Mouse (Mus musculus) neural tube, embryonic 15.5 days (tissue): ENCODE measurements around the gene Rasal3. TPM values are rescaled to one million over a fixed set of nuclear protein-coding genes. Genes with fewer than 3 reads are reported as not detected.

Source experiments
- ATAC-seq: fragments of 200-750 bp; cut with Nextera tagmentation; 2 replicates; pipeline ENCODE4 v1.8.0; 2017; ENCODE audit warnings: mild to moderate bottlenecking, moderate TSS enrichment, moderate library complexity; ENCODE audit not compliant: low FRiP score
- H3K27ac ChIP-seq: fragments of 300-500 bp; sonication (generic); replicated peaks from 2 replicates; pipeline ENCODE4 v1.5.1; 2015; ENCODE audit warnings: mild to moderate bottlenecking, inconsistent platforms
- H3K27me3 ChIP-seq: fragments of 300-500 bp; sonication (generic); replicated peaks from 2 replicates; pipeline ENCODE4 v1.6.1; 2015; ENCODE audit warnings: inconsistent platforms
- H3K36me3 ChIP-seq: fragments of 300-500 bp; sonication (generic); 2 replicates; pipeline ENCODE4 v1.6.1; 2015; ENCODE audit warnings: inconsistent platforms
- H3K4me1 ChIP-seq: fragments of 300-500 bp; sonication (generic); 2 replicates; pipeline ENCODE4 v1.6.1; 2015; ENCODE audit warnings: inconsistent platforms
- H3K4me2 ChIP-seq: fragments of 300-500 bp; sonication (generic); 2 replicates; pipeline ENCODE4 v1.6.1; 2015; ENCODE audit warnings: inconsistent platforms, mild to moderate bottlenecking, moderate library complexity
- H3K4me3 ChIP-seq: fragments of 300-500 bp; sonication (generic); replicated peaks from 2 replicates; pipeline ENCODE4 v1.5.1; 2015; ENCODE audit warnings: mild to moderate bottlenecking, inconsistent platforms
- H3K9ac ChIP-seq: fragments of 300-500 bp; sonication (generic); replicated peaks from 2 replicates; pipeline ENCODE4 v1.6.1; 2015; ENCODE audit warnings: mild to moderate bottlenecking, inconsistent platforms
- H3K9me3 ChIP-seq: fragments of 300-500 bp; sonication (generic); replicated peaks from 2 replicates; pipeline ENCODE4 v1.6.1; 2016; ENCODE audit warnings: inconsistent platforms
- WGBS: fragments of 180-500 bp; shearing (Covaris S2); methylation state at CpG from one replicate; pipeline ENCODE4 v1.1.7; 2015; ENCODE audit warnings: mixed read lengths; 5-methylcytosine and 5-hydroxymethylcytosine counted together
- polyA plus RNA-seq: library from polyadenylated mRNA; unstranded; fragments of >200 nt; fragmentation: Nextera tagmentation; extraction: Ambion mirVana; gene quantifications from 2 replicates; pipeline ENCODE4 v1.2.1, GENCODE M21; 2015

Gene Rasal3
- polyA plus RNA-seq = 0.55 and 11.3 TPM in 2 replicates

DNA sequence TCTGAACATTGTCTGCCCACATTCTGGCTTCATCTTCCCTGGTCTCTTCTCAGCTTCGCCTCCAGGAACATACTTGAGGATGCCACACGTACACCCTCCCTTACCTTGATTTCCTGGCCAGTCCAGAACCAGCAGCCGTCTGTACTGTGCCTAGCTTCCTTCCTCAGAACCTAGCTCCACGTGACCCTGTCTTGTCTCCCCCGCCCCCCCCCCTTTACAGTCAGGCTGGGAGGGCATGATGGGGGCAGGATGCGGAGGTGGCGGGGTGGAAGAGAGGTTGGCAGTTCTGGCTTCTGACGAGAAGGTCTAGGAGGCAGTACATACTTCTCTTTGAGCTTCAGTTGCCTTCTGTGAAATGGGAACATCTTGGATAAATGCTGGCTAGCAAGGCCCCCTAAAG lies at the start of gene Rasal3:
Gene Rasal3, minus strand, starts transcription at position 167 of the 400 bp plus-strand sequence.
- Histone ChIP-seq H3K9ac (no peak within 1 kb of the TSS), H3K4me2 (no peak within 1 kb of the TSS), H3K4me3 (no peak within 1 kb of the TSS), H3K36me3 (no peaks in the 10 kb centered on the region), H3K27ac (no peak within 1 kb of the TSS), H3K27me3 (peaks cover 11% of the 10 kb centered on the region), H3K4me1 (no peaks in the 10 kb centered on the region), H3K9me3 (no peaks in the 10 kb centered on the region)
- ATAC-seq = no peak
- 87% methylated on average over 8 of the region's 8 CpGs for WGBS

DNA sequence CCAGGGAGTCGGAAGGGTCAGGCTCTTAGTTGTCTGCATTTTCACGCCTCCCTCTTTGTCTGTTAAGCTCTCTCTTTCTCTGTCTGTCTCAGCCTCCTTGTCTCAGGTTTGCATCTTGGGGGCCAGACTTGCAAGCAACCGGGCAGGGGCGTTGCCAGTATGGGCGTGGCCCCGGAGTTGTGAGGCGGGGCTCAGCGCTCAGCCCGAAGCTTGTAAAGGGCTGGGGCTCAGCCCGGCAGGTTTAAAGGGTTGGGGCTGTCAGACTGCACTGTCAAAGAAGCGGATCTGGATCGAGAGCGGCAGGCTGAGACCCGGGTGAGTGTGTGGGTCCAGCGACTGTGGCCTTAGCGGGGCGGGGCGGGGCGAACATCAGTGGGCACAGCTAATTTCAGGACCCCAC lies 49.1 kb upstream of the Rasal3 start, which contains the start of gene Cyp4f39:
Gene Cyp4f39, plus strand, starts transcription at position 242 of the 400 bp plus-strand sequence.
- Histone ChIP-seq H3K27me3 (peaks cover 17% of the 10 kb centered on the region), H3K4me3 (peak within 1 kb of the TSS; percentile 34), H3K4me2 (peak within 1 kb of the TSS; percentile 65), H3K36me3 (no peaks in the 10 kb centered on the region), H3K9ac (peak within 1 kb of the TSS; percentile 23; the same call in 1 of the 2 replicates), H3K4me1 (peaks cover 7% of the 10 kb centered on the region), H3K27ac (no peak within 1 kb of the TSS), H3K9me3 (no peaks in the 10 kb centered on the region)
- 1% methylated on average over 19 of the region's 19 CpGs for WGBS
- ATAC-seq = no peak

DNA sequence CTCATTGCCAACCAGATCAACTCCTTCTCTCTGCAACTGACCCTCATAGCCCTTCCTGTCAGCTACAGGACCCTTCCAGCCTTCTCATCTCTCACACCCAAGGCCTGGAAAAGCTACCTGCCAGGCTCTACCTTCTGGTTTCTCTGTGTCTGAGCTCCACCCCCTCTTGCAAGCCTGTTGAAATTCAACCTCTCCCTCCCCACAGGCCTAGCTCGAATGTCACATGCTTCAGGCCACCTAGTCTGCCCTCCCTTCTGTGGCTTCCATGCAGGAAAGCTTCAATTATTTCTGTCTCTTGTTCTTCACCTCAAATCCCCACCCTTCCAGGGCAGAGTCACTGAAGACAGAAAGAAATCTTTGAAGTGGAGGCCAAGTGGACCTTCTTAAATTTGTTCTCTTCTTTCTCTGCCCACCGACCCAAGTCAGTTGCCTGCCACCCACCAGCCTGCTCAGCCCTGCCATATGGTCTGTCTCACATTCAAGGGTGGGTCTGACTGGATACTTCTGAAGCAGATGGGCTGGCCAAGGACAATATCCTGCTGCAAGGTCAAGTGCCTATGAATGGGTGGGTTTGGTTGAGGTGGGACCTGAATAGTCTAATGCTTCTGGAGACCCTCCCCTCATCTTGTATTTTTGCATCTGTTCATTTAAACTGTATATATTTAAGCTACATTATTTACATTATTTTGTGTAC lies 47.6 kb upstream of the Rasal3 start:
- Histone ChIP-seq H3K27me3 (peaks cover 17% of the 10 kb centered on the region), H3K9me3 (no peaks in the 10 kb centered on the region), H3K27ac (no peak overlapping the region), H3K9ac (no peak overlapping the region), H3K4me3 (no peak overlapping the region), H3K36me3 (no peaks in the 10 kb centered on the region), H3K4me2 (no peak overlapping the region), H3K4me1 (peaks cover 7% of the 10 kb centered on the region)
- ATAC-seq = no peak
- WGBS = 71% methylated on average over 2 of the region's 2 CpGs

DNA sequence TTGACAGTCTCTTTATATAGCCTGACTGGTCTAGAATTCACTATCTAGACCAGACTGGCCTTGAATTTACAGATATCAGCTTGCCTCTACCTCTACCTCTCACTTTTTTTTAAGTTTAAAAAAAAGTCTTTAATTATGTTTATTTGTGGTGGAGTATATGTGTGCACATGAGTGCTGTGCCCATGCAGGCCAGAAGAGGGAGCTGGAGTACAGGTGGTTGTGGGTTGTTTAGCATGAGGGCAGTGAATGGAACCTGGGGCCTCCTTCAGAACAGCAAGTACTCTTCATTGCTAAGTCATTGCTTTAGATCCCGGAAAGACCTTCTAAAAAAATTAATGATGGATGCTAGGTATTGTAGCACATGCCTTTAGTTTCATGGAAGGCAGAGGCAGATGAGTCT lies 45.7 kb upstream of the Rasal3 start:
- no peak for ATAC-seq
- Histone ChIP-seq H3K27ac (no peak overlapping the region), H3K4me3 (no peak overlapping the region), H3K9me3 (no peaks in the 10 kb centered on the region), H3K9ac (no peak overlapping the region), H3K4me2 (no peak overlapping the region), H3K27me3 (peaks cover 17% of the 10 kb centered on the region), H3K36me3 (no peaks in the 10 kb centered on the region), H3K4me1 (peaks cover 7% of the 10 kb centered on the region)
- 95% methylated on average over 1 of the region's 1 CpGs for WGBS

DNA sequence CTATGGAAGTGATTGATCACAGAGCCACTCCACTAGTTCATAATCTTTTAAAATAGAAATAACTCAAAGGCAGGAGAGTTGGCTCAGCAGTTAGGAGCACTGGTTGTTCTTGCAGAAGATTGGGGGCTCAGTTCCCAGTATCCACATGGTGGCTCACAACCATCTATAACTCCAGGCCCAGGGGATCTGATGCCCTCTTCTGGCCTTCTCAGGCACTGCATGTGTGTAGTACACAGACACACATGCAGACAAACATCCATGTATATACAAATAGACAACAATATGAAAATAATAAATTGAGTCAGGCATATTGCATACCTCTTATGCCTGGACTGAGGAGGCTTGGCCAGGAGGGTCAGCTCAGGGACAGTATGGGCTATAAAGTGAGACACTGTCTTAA lies 43.8 kb upstream of the Rasal3 start:
- peaks cover 2% of the 10 kb centered on the region; the same call in 1 of the 2 replicates for H3K27me3 ChIP-seq
- ATAC-seq = no peak
- H3K9ac ChIP-seq = no peak overlapping the region
- H3K27ac ChIP-seq = no peak overlapping the region
- no peaks in the 10 kb centered on the region for H3K9me3 ChIP-seq
- no peaks in the 10 kb centered on the region for H3K4me1 ChIP-seq
- no peak overlapping the region for H3K4me2 ChIP-seq
- no peak overlapping the region for H3K4me3 ChIP-seq
- no peaks in the 10 kb centered on the region for H3K36me3 ChIP-seq

DNA sequence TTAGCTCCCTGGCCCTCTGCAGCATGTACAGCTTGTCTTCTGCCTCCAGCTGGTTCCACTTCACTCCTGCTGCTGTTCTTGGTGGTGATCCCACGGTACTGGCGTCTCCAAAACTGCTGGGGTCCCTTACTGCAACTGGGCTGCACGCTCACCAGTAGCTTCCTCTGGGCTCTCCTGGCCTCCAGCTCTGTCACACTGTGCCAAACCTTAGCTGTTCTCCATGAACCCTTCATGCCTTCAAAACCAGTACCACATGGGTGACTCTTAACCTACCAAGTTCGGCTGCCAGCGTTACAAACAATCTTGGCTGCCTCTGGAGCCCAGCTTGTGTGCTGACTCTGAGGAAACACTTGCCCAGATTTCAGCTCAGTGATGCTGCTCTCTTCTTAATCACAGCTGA lies 41.6 kb upstream of the Rasal3 start:
- Histone ChIP-seq H3K27ac (no peak overlapping the region), H3K9me3 (no peaks in the 10 kb centered on the region), H3K4me2 (no peak overlapping the region), H3K27me3 (no peaks in the 10 kb centered on the region), H3K4me1 (no peaks in the 10 kb centered on the region), H3K4me3 (no peak overlapping the region), H3K36me3 (no peaks in the 10 kb centered on the region), H3K9ac (no peak overlapping the region)
- WGBS = 80% methylated on average over 5 of the region's 5 CpGs
- no peak for ATAC-seq

DNA sequence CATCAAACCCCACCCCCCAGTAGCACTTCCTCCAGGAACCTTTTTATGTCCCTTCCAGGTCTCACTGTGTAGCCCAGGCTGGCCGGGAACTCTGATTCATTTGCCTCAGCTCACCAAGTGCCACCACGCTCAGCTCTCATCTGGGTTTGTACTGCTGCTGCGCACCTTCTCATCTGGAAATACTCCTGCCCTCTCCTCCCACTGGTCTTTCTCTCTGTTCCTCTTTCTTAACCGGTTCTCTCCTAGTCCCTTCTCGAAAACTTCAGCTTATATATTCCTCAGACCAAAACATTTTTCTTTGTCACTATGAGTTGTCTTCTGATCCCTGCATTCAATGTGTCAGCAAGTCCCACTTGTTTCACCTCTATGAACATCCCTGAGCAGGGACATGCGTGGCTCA lies 39.9 kb upstream of the Rasal3 start:
- H3K4me3 ChIP-seq = no peak overlapping the region
- no peak overlapping the region for H3K27ac ChIP-seq
- H3K4me2 ChIP-seq = no peak overlapping the region
- no peak overlapping the region for H3K9ac ChIP-seq
- H3K36me3 ChIP-seq = no peaks in the 10 kb centered on the region
- no peaks in the 10 kb centered on the region for H3K4me1 ChIP-seq
- H3K9me3 ChIP-seq = no peaks in the 10 kb centered on the region
- 86% methylated on average over 6 of the region's 6 CpGs for WGBS
- no peaks in the 10 kb centered on the region for H3K27me3 ChIP-seq
- ATAC-seq = no peak

DNA sequence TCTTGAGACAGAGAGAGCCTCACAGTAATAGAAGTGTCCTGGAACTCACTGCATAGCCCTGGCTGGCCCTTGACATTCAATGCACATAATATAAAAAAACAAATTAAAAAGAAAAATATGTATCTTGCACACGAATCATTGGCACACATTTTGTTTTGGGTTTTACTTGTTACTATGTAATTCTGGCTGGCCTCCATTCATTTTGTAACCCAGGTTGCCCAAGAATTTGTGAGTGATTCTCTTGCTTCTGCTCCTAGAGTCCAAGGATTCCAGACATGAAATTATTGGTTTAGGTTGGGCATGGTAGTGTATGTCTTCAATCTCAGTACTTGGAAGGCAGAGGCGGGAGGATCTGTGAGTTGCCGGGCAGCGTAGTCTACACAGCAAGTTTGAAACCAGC lies 33.7 kb upstream of the Rasal3 start:
- no peaks in the 10 kb centered on the region for H3K36me3 ChIP-seq
- H3K27ac ChIP-seq = no peak overlapping the region
- no peak overlapping the region for H3K4me2 ChIP-seq
- H3K4me1 ChIP-seq = no peaks in the 10 kb centered on the region
- H3K4me3 ChIP-seq = no peak overlapping the region
- no peak for ATAC-seq
- H3K9ac ChIP-seq = no peak overlapping the region
- H3K27me3 ChIP-seq = no peaks in the 10 kb centered on the region
- H3K9me3 ChIP-seq = no peaks in the 10 kb centered on the region
- 92% methylated on average over 4 of the region's 4 CpGs for WGBS

DNA sequence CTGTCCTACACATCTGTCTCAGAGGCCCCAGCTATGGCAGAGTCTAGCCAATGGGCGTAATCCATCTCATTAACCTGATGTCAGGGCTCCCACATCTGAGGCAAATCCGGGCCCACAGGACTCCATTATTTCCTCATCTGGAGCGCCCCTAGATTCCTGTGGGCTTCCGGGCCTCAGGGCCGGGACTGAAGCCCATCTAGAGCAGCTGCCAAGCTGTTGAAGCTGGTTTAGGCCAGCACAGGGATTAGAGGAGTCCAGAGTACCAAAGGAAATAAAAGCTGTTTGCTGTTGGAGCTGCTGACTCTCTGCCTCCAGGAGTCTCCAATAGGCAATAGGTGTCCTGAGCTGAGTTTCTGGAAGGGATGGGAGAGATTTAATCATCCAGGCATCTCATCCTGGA lies 31.8 kb upstream of the Rasal3 start:
- H3K9ac ChIP-seq = no peak overlapping the region
- no peaks in the 10 kb centered on the region for H3K4me1 ChIP-seq
- WGBS = 80% methylated on average over 5 of the region's 5 CpGs
- ATAC-seq = no peak
- H3K4me2 ChIP-seq = no peak overlapping the region
- H3K9me3 ChIP-seq = no peaks in the 10 kb centered on the region
- no peaks in the 10 kb centered on the region for H3K27me3 ChIP-seq
- no peak overlapping the region for H3K27ac ChIP-seq
- H3K4me3 ChIP-seq = no peak overlapping the region
- no peaks in the 10 kb centered on the region for H3K36me3 ChIP-seq

DNA sequence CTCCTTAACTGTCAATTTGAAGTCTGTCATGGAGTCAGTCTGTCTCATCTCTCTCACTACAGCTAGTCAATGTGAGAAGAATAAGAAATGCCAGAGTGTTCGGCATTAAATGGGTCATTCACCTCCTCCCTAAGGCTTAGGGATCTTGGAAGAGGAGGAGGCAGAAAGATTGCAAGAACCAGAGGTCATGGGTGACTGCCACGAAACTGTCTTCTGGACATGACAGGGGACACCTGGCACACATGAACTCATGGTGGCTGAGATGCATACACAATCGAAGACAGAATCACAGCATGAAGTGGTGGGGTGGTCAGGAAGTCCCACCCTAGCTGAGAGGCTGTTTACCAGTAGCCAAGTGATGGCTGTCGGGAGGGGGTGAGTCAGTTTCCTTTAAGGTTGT lies 30.9 kb upstream of the Rasal3 start:
- ATAC-seq = no peak
- Histone ChIP-seq H3K27me3 (no peaks in the 10 kb centered on the region), H3K36me3 (no peaks in the 10 kb centered on the region), H3K9ac (no peak overlapping the region), H3K4me2 (no peak overlapping the region), H3K9me3 (no peaks in the 10 kb centered on the region), H3K4me3 (no peak overlapping the region), H3K27ac (no peak overlapping the region), H3K4me1 (no peaks in the 10 kb centered on the region)
- WGBS = 81% methylated on average over 4 of the region's 4 CpGs

DNA sequence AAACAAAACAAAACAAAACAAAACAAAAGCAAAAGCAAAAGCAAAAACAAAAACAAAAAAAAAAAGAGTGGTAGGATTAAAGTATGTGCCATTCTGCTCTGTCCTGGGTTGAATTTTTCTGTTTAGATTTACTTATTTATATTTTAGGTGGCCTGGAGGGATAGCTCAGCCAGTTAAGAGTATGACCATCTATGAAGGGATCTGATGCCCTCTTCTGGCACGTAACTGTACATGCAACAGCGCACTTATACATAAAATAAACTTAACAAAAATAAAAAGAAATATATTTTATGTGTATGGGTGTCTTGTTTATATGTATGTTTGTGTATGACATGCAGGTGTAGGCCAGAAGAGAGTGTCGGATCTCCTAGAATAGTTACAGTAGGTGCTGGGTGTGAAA lies 28.6 kb upstream of the Rasal3 start:
- Histone ChIP-seq H3K9me3 (no peaks in the 10 kb centered on the region), H3K4me3 (no peak overlapping the region), H3K9ac (no peak overlapping the region), H3K4me2 (no peak overlapping the region), H3K36me3 (no peaks in the 10 kb centered on the region), H3K27ac (no peak overlapping the region), H3K4me1 (no peaks in the 10 kb centered on the region), H3K27me3 (no peaks in the 10 kb centered on the region)
- 62% methylated on average over 3 of the region's 3 CpGs for WGBS
- ATAC-seq = no peak

DNA sequence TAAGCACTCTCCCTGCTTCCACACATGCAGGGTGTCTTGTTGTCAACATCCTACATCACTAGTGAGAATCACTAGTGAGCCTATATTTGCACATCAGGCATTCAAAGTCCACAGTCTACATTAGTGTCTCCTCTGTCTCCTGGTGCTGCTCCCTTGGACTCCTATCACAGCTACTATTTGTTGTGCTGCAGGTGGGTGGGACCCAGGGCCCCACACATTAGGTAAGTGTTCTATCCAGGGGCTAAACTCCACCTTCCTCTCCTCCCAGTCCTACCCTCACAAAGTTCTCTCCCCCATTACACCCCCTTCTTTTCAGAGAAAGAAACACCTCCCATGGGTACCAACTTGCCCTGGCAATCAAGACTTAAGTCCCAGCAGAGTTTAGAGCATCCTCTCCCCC lies 23.2 kb upstream of the Rasal3 start:
- H3K4me3 ChIP-seq = no peak overlapping the region

More for the DNA sequence above, 23.2 kb upstream of the Rasal3 start:
- H3K4me1 ChIP-seq = no peaks in the 10 kb centered on the region
- H3K4me2 ChIP-seq = no peak overlapping the region
- no peak for ATAC-seq
- no peak overlapping the region for H3K27ac ChIP-seq
- no peaks in the 10 kb centered on the region for H3K9me3 ChIP-seq
- H3K9ac ChIP-seq = no peak overlapping the region
- H3K36me3 ChIP-seq = no peaks in the 10 kb centered on the region
- no peaks in the 10 kb centered on the region for H3K27me3 ChIP-seq
